Mouse (Mus musculus) adipocyte (in vitro differentiated cells): ENCODE data around the gene Myl9.

Experiments used
- DNase-seq: peaks from one replicate; pipeline ENCODE4 v3.0.0-alpha.2; 2016; ENCODE audit warnings: low spot score

Myl9 gene

GRCm38 (mm10) chr2:156774738-156775454 lies at the start of gene Myl9:
Gene Myl9, plus strand, starts transcription at chr2:156775420.
- no peak for DNase-seq

- DNase-seq = no peak
These were observed 48.9 kb upstream of the Myl9 start for GRCm38 (mm10) chr2:156726344-156726743.

- DNase-seq = no peak
These were observed 48.3 kb upstream of the Myl9 start for GRCm38 (mm10) chr2:156726878-156727277.

GRCm38 (mm10) chr2:156729537-156730469 lies 45.4 kb upstream of the Myl9 start:
- DNase-seq = peak; percentile 79

- DNase-seq = no peak
These were observed 44.7 kb upstream of the Myl9 start for GRCm38 (mm10) chr2:156730501-156730921.

- no peak for DNase-seq
These were observed 43.6 kb upstream of the Myl9 start for GRCm38 (mm10) chr2:156731592-156731991.

GRCm38 (mm10) chr2:156732109-156732508 lies 43.1 kb upstream of the Myl9 start:
- peak; percentile 77 for DNase-seq

GRCm38 (mm10) chr2:156735761-156736335 lies 39.4 kb upstream of the Myl9 start:
- peak; percentile 63 for DNase-seq

GRCm38 (mm10) chr2:156736846-156737245 lies 38.4 kb upstream of the Myl9 start:
- no peak for DNase-seq

- no peak for DNase-seq
These were observed 37.2 kb upstream of the Myl9 start for GRCm38 (mm10) chr2:156737976-156738375.

- no peak for DNase-seq
These were observed 34.0 kb upstream of the Myl9 start for GRCm38 (mm10) chr2:156741265-156741664.

GRCm38 (mm10) chr2:156741998-156742397 lies 33.2 kb upstream of the Myl9 start:
- peak; percentile 78 for DNase-seq

GRCm38 (mm10) chr2:156743248-156743647 lies 32.0 kb upstream of the Myl9 start:
- DNase-seq = no peak

- DNase-seq = no peak
These were observed 30.8 kb upstream of the Myl9 start for GRCm38 (mm10) chr2:156744414-156744813.

- peak; percentile 67 for DNase-seq
These were observed 27.9 kb upstream of the Myl9 start for GRCm38 (mm10) chr2:156747315-156747714.

GRCm38 (mm10) chr2:156749687-156750086 lies 25.5 kb upstream of the Myl9 start:
- DNase-seq = no peak

GRCm38 (mm10) chr2:156756937-156757336 lies 18.3 kb upstream of the Myl9 start:
- DNase-seq = no peak

- no peak for DNase-seq
These were observed 14.2 kb upstream of the Myl9 start for GRCm38 (mm10) chr2:156760843-156761505.

- DNase-seq = no peak
These were observed 13.5 kb upstream of the Myl9 start for GRCm38 (mm10) chr2:156761521-156762278.

- DNase-seq = no peak
These were observed 12.7 kb upstream of the Myl9 start for GRCm38 (mm10) chr2:156762499-156762898.

GRCm38 (mm10) chr2:156763101-156763500 lies 12.1 kb upstream of the Myl9 start:
- DNase-seq = no peak
